In the genomic region with DNA sequence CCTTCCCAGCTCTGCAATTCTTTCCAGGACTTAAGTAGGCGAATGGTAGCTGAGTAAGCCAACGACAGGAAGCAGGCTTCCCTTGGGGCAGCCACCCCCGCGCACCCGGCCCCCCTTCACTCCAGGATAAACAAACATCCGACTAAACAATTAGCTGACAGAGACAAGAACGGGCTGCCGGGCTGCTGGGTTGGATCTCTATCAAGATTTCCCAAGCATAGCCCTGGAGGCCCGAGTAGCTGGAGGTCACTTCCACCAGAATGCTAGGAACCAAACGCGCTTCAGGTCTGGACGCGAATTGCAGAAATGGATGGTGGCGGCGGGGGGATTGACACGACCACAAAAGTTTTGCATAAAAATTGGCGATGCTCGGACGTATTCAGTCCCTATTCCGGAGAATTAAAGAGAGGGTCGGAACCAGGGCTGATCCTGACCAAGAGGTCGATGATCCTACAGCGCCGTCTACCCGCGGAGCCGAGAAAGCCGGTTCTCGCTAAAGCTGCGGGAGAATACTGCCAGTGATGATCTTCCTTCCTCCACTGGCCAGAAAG, we compare ENCODE assay signal across 8 mouse cellular contexts. TPM values are rescaled to one million over a fixed set of nuclear protein-coding genes. Genes with fewer than 3 reads are reported as not detected.
DNase-seq lines count a peak whose midpoint lies in the region; ATAC-seq lines count a peak whose summit lies in the region.

No protein-coding gene starts in this region.

- H3K4me3 ChIP-seq in hindbrain, embryonic 14.5 days (replicated peaks; ENCODE audit: low read length): 0 out of 2 replicates have a peak overlapping the region, but pooled peaks have one; percentile 3
- peak overlapping the region; percentile 43 for H3K4me3 ChIP-seq in limb, embryonic 10.5 days
- peak overlapping the region; percentile 1; the same call in 1 of the 2 replicates for H3K4me3 ChIP-seq in midbrain, embryonic 11.5 days (ENCODE audit: low read depth, low read length)

- DNase-seq in R1 (ENCODE audit: low read depth, low spot score): peak; percentile 42
- peak; percentile 72 for DNase-seq in cerebellum, adult 9-10 months
- peak; percentile 80 for DNase-seq in gastrocnemius, adult 18-20 months (ENCODE audit: low spot score)
- peak; percentile 59 for DNase-seq in hindbrain, embryonic 14.5 days (ENCODE audit: low spot score)
- DNase-seq in limb, embryonic 10.5 days (ENCODE audit: low spot score): peak; percentile 71
- DNase-seq in midbrain, embryonic 11.5 days (ENCODE audit: low spot score, missing footprints): peak; percentile 94
- DNase-seq in spleen, postnatal 36 days (ENCODE audit: low spot score in 2 of 2): peak; percentile 49 to 51

- H3K9ac ChIP-seq in hindbrain, embryonic 14.5 days: no peak overlapping the region
- H3K9ac ChIP-seq in midbrain, embryonic 11.5 days (ENCODE audit: low read length): peak overlapping the region; percentile 10; the same call in 1 of the 2 replicates

- no peaks in the 10 kb centered on the region for H3K9me3 ChIP-seq in hindbrain, embryonic 14.5 days (ENCODE audit: control insufficient read depth, low read length)
- H3K9me3 ChIP-seq in limb, embryonic 10.5 days (replicated peaks): no peaks in the 10 kb centered on the region
- no peaks in the 10 kb centered on the region for H3K9me3 ChIP-seq in midbrain, embryonic 11.5 days (ENCODE audit: control insufficient read depth, low read length)

- no peaks in the 10 kb centered on the region for H3K36me3 ChIP-seq in hindbrain, embryonic 14.5 days (replicated peaks; ENCODE audit: control insufficient read depth, insufficient read depth)
- H3K36me3 ChIP-seq in limb, embryonic 10.5 days: no peaks in the 10 kb centered on the region
- no peaks in the 10 kb centered on the region for H3K36me3 ChIP-seq in midbrain, embryonic 11.5 days (ENCODE audit: control insufficient read depth, insufficient read depth, low read length)

- peaks cover 10% of the 10 kb centered on the region; the same call in 1 of the 2 replicates for H3K4me1 ChIP-seq in hindbrain, embryonic 14.5 days (replicated peaks; ENCODE audit: control insufficient read depth, insufficient read depth, low read length)
- H3K4me1 ChIP-seq in limb, embryonic 10.5 days: peaks cover 27% of the 10 kb centered on the region
- peaks cover 8% of the 10 kb centered on the region for H3K4me1 ChIP-seq in midbrain, embryonic 11.5 days (ENCODE audit: control insufficient read depth, insufficient read depth, low read length)

- ATAC-seq in hindbrain, embryonic 14.5 days (ENCODE audit: low FRiP score): no peak
- ATAC-seq in midbrain, embryonic 11.5 days (ENCODE audit: low FRiP score): no peak
- ATAC-seq in erythroblast, adult 5-6 weeks (replicated peaks; ENCODE audit: low FRiP score, poor library complexity, severe bottlenecking): no peak

- no peak overlapping the region for H3K27ac ChIP-seq in hindbrain, embryonic 14.5 days
- H3K27ac ChIP-seq in limb, embryonic 10.5 days: peak overlapping the region; percentile 54
- H3K27ac ChIP-seq in midbrain, embryonic 11.5 days (ENCODE audit: low read depth, low read length): no peak overlapping the region

- 3% methylated on average over 30 of the region's 30 CpGs for WGBS in hindbrain, embryonic 14.5 days
- 1% methylated on average over 30 of the region's 30 CpGs for WGBS in limb, embryonic 10.5 days
- 2% methylated on average over 30 of the region's 30 CpGs for WGBS in midbrain, embryonic 11.5 days

- no peaks in the 10 kb centered on the region for H3K27me3 ChIP-seq in hindbrain, embryonic 14.5 days (ENCODE audit: control insufficient read depth, insufficient read depth, low read length)
- 0 out of 2 replicates have a peak, but pooled peaks cover 3% of the 10 kb centered on the region for H3K27me3 ChIP-seq in limb, embryonic 10.5 days (ENCODE audit: low read depth, poor library complexity, severe bottlenecking)
- no peaks in the 10 kb centered on the region for H3K27me3 ChIP-seq in midbrain, embryonic 11.5 days (ENCODE audit: control insufficient read depth, insufficient read depth, low read length)

- peak overlapping the region; percentile 48 for H3K4me2 ChIP-seq in hindbrain, embryonic 14.5 days (replicated peaks)
- peak overlapping the region; percentile 28 for H3K4me2 ChIP-seq in midbrain, embryonic 11.5 days

RNA-seq across cellular contexts. Expression of a gene that starts 3.9 kb away (rescaled TPM):
- total RNA-seq in gastrocnemius, adult 18-20 months (2021): 10 to 100 TPM; 17.4 to 24.4 TPM
- 39.7 and 41.6 TPM in 2 replicates for polyA plus RNA-seq in hindbrain, embryonic 14.5 days (2014; fragmentation: Nextera tagmentation; extraction: Ambion mirVana)
- polyA plus RNA-seq in limb, embryonic 10.5 days (2016; fragmentation: Nextera tagmentation; extraction: Ambion mirVana): 32.4 and 35.1 TPM in 2 replicates
- 32.5 and 33.3 TPM in 2 replicates for polyA plus RNA-seq in midbrain, embryonic 11.5 days (2014; fragmentation: Nextera tagmentation; extraction: Ambion mirVana)
- total RNA-seq in erythroblast, adult 5-6 weeks (2015; ENCODE audit: low replicate concordance): 0.38 and 0.84 TPM in 2 replicates
- total RNA-seq in erythroblast, adult 5-6 weeks (2017; ENCODE audit: low replicate concordance): 0.84 and 1.8 TPM in 2 replicates

RNA-seq across cellular contexts. Expression of a gene that starts 56.8 kb away (rescaled TPM):
- total RNA-seq in gastrocnemius, adult 18-20 months (2021): not detected
- not detected in 2 replicates for polyA plus RNA-seq in hindbrain, embryonic 14.5 days (2014; fragmentation: Nextera tagmentation; extraction: Ambion mirVana)
- polyA plus RNA-seq in limb, embryonic 10.5 days (2016; fragmentation: Nextera tagmentation; extraction: Ambion mirVana): not detected in 2 replicates
- polyA plus RNA-seq in midbrain, embryonic 11.5 days (2014; fragmentation: Nextera tagmentation; extraction: Ambion mirVana): not detected in 2 replicates
- not detected in 2 replicates for total RNA-seq in erythroblast, adult 5-6 weeks (2015; ENCODE audit: low replicate concordance)
- 0.56 TPM in 1 of 2 replicates, not detected in the other for total RNA-seq in erythroblast, adult 5-6 weeks (2017; ENCODE audit: low replicate concordance)

Comparison
In these comparisons a context has a peak if more than half of its experiments do, and no peak if none do; other contexts are left out.
1. DNase-seq: peak in every context shown above with its lines; median percentile 94 in midbrain, embryonic 11.5 days; 80 in gastrocnemius, adult 18-20 months; 72 in cerebellum, adult 9-10 months; 71 in limb, embryonic 10.5 days; 59 in hindbrain, embryonic 14.5 days; 50 in spleen, postnatal 36 days; 42 in R1.